Mouse (Mus musculus): ENCODE measurements at regions not wholly inside any gene's neighbourhood (a gene's known extent, or its start where the extent isn't known, plus 50 kb on each side); places are given as distances from the start of the nearest gene placed in this dataset.

DNA sequence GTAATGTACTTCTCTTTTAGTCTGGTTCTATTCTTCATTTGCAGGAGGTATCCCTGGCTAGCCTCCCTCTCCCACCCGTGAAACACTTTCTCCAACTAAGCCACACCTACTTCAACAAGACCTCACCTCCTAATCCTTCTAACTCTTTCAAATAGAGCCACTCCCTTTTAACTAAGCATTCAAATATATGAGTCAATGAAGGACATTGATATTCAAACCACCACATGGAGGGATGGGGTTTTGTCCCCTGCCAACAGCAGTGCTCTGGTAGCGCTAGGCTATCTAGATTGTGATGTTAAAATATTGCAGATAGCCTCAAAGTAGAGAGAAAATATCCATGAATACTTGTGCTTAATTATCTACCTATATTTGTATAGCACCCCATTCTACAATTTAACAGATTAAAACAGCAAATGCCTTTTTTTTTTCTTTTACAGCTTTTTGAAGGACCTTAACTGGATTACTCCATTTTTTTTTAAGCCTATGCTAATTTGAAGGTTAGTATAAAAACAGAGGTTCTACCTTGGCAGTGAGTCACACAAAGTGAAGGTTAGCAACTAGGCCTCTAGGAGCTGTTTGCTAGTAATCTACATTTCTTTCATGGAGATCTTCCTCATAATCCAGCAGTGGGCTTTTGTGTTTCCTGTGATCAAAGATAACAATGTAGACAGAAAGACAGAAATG lies 736.7 kb downstream of the 5730522E02Rik start:
- no peak overlapping the region for H3K4me3 ChIP-seq (replicated peaks; ENCODE audit: control insufficient read depth, low read depth, low read length)
- TF ChIP-seq POLR2A (IDR thresholded peaks at IDR 0.05; ENCODE audit: borderline replicate concordance, control insufficient read depth, low read depth, low read length) (no peak), CTCF (IDR thresholded peaks at IDR 0.05; ENCODE audit: control insufficient read depth, insufficient read depth, low read length) (no peak)
- no peaks in the 10 kb centered on the region for H3K4me1 ChIP-seq (ENCODE audit: control insufficient read depth, insufficient read depth, low read length)
- WGBS: 66% methylated on average over 2 of the region's 2 CpGs
- H3K27ac ChIP-seq (ENCODE audit: control insufficient read depth, insufficient read depth, low read depth, low read length, poor library complexity): no peak overlapping the region

DNA sequence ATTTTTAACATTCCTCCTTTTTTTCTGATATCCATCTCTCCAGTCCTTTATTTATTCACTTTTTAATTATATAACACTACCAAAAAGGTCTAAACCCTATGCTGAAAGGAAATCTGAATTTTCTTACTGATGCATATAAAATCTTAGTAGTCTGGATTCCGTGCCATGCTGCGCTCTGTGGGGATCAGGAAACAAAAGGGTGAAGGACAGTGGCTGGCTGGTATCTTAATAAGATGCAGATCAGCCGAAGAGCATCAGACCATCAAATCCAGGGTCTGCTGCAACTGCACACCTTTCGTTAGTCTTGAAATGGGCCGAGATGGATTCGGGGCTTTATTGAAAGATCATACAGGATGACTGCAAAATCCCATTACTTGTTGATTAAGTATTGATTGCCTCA lies 740.7 kb downstream of the 5730522E02Rik start:
- no peak overlapping the region for H3K27ac ChIP-seq (ENCODE audit: control insufficient read depth, insufficient read depth, low read depth, low read length, poor library complexity)
- 78% methylated on average over 6 of the region's 6 CpGs for WGBS
- no peaks in the 10 kb centered on the region for H3K4me1 ChIP-seq (ENCODE audit: control insufficient read depth, insufficient read depth, low read length)
- no peak overlapping the region for H3K4me3 ChIP-seq (replicated peaks; ENCODE audit: control insufficient read depth, low read depth, low read length)
- no peak for TF ChIP-seq CTCF (IDR thresholded peaks at IDR 0.05; ENCODE audit: control insufficient read depth, insufficient read depth, low read length)
- TF ChIP-seq POLR2A (IDR thresholded peaks at IDR 0.05; ENCODE audit: borderline replicate concordance, control insufficient read depth, low read depth, low read length): no peak

DNA sequence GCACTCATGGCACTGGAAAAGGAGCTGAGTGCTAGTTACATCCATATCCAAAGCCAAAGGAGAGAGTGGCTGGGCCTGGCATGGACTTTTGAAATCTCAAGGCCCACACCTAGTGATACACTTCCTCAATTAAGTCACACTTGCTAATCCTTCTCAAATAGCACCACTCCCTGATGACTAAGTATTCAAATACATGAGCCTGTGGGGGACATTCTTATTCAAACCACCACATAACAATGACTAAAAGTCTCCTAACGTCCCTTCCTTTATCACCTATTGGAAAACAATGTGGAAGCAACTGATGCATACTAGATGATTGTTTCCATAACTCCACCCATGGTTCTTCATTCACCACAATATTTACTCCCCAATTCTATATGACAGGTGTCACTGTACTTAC lies 773.4 kb downstream of the 5730522E02Rik start:
- no peak overlapping the region for H3K4me3 ChIP-seq (replicated peaks; ENCODE audit: control insufficient read depth, low read depth, low read length)
- H3K4me1 ChIP-seq (ENCODE audit: control insufficient read depth, insufficient read depth, low read length): no peaks in the 10 kb centered on the region
- TF ChIP-seq CTCF (IDR thresholded peaks at IDR 0.05; ENCODE audit: control insufficient read depth, insufficient read depth, low read length) (no peak), POLR2A (IDR thresholded peaks at IDR 0.05; ENCODE audit: borderline replicate concordance, control insufficient read depth, low read depth, low read length) (no peak)
- no peak overlapping the region for H3K27ac ChIP-seq (ENCODE audit: control insufficient read depth, insufficient read depth, low read depth, low read length, poor library complexity)
- 69% methylated on average over 1 of the region's 1 CpGs for whole genome bisulfite sequencing

- TF ChIP-seq POLR2A (IDR thresholded peaks at IDR 0.05; ENCODE audit: borderline replicate concordance, control insufficient read depth, low read depth, low read length): no peak
- TF ChIP-seq CTCF (IDR thresholded peaks at IDR 0.05; ENCODE audit: control insufficient read depth, insufficient read depth, low read length): no peak
- Histone ChIP-seq H3K4me1 (ENCODE audit: control insufficient read depth, insufficient read depth, low read length) (no peaks in the 10 kb centered on the region), H3K4me3 (replicated peaks; ENCODE audit: control insufficient read depth, low read depth, low read length) (no peak overlapping the region), H3K27ac (ENCODE audit: control insufficient read depth, insufficient read depth, low read depth, low read length, poor library complexity) (no peak overlapping the region)
- WGBS: 29% methylated on average over 1 of the region's 1 CpGs
Observed at GRCm38 (mm10) chr11:25435645-25436044, 774.9 kb downstream of the 5730522E02Rik start.

DNA sequence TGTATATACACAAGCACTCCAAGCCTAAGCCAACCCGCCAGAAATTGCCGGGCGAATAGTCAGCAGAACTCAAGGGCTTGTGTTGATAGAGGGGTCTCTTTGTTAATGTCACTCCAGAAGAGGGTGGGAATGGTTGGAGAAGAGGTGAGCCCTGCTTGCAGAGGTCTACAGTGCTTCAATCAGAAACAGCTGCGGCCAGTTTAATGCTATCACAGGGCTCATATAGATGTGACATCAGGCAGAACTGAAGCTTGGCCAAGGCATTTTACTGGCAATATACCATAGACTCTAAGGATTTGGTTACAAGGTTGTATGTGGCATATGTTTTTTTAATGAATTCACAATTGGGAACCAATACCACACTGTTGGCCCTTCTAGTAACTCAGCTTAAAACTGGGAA lies 787.4 kb downstream of the 5730522E02Rik start:
- WGBS: 89% methylated on average over 4 of the region's 4 CpGs
- no peaks in the 10 kb centered on the region for H3K4me1 ChIP-seq (ENCODE audit: control insufficient read depth, insufficient read depth, low read length)
- TF ChIP-seq CTCF (IDR thresholded peaks at IDR 0.05; ENCODE audit: control insufficient read depth, insufficient read depth, low read length): no peak
- no peak for TF ChIP-seq POLR2A (IDR thresholded peaks at IDR 0.05; ENCODE audit: borderline replicate concordance, control insufficient read depth, low read depth, low read length)
- no peak overlapping the region for H3K27ac ChIP-seq (ENCODE audit: control insufficient read depth, insufficient read depth, low read depth, low read length, poor library complexity)
- no peak overlapping the region for H3K4me3 ChIP-seq (replicated peaks; ENCODE audit: control insufficient read depth, low read depth, low read length)

GRCm38 (mm10) chr11:25421486-25421885 lies 789.1 kb downstream of the 5730522E02Rik start:
- H3K27ac ChIP-seq (ENCODE audit: control insufficient read depth, insufficient read depth, low read depth, low read length, poor library complexity): no peak overlapping the region
- no peak for TF ChIP-seq CTCF (IDR thresholded peaks at IDR 0.05; ENCODE audit: control insufficient read depth, insufficient read depth, low read length)
- no peak for TF ChIP-seq POLR2A (IDR thresholded peaks at IDR 0.05; ENCODE audit: borderline replicate concordance, control insufficient read depth, low read depth, low read length)
- H3K4me3 ChIP-seq (replicated peaks; ENCODE audit: control insufficient read depth, low read depth, low read length): no peak overlapping the region
- no peaks in the 10 kb centered on the region for H3K4me1 ChIP-seq (ENCODE audit: control insufficient read depth, insufficient read depth, low read length)

DNA sequence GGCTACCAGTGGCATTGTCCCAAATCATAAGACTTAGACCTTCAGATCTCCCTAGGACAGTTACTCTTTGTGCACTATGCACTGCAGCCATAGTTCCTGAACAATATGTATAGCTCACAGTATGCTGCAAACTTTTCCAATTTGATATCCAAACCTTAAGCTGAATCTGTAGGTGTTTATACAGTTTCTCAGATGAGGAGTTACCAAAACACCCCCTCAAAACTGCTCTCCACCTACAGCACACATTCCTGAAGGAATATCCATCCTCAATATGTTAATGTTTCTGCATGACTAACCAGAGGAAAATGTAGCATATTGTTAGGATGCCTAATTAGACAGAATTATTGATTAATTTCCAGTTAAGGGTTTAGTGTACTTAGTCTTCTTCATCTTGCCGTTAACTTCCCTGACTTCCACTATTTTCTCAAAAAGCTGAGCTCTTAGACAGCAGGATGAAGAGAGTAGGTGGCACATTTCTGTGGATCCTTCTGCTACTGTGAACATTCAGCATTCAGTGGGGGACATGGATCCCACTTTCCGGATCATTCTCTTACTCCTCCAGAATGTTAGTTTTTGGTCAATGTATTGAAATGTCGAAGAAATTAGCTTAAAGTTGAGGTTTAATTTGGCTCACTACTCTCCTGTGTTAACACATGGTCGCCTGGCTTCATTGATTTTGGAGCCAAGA lies 800.0 kb downstream of the 5730522E02Rik start:
- 70% methylated on average over 4 of the region's 4 CpGs for WGBS
- H3K4me3 ChIP-seq (replicated peaks; ENCODE audit: control insufficient read depth, low read depth, low read length): no peak overlapping the region
- no peaks in the 10 kb centered on the region for H3K4me1 ChIP-seq (ENCODE audit: control insufficient read depth, insufficient read depth, low read length)
- H3K27ac ChIP-seq (ENCODE audit: control insufficient read depth, insufficient read depth, low read depth, low read length, poor library complexity): no peak overlapping the region
- TF ChIP-seq CTCF (IDR thresholded peaks at IDR 0.05; ENCODE audit: control insufficient read depth, insufficient read depth, low read length): no peak
- TF ChIP-seq POLR2A (IDR thresholded peaks at IDR 0.05; ENCODE audit: borderline replicate concordance, control insufficient read depth, low read depth, low read length): no peak

GRCm38 (mm10) chr11:25391649-25392048 lies 818.9 kb downstream of the 5730522E02Rik start:
- Histone ChIP-seq H3K4me1 (ENCODE audit: control insufficient read depth, insufficient read depth, low read length) (no peaks in the 10 kb centered on the region), H3K4me3 (replicated peaks; ENCODE audit: control insufficient read depth, low read depth, low read length) (no peak overlapping the region), H3K27ac (ENCODE audit: control insufficient read depth, insufficient read depth, low read depth, low read length, poor library complexity) (no peak overlapping the region)
- TF ChIP-seq POLR2A (IDR thresholded peaks at IDR 0.05; ENCODE audit: borderline replicate concordance, control insufficient read depth, low read depth, low read length): no peak
- TF ChIP-seq CTCF (IDR thresholded peaks at IDR 0.05; ENCODE audit: control insufficient read depth, insufficient read depth, low read length): no peak
- 62% methylated on average over 2 of the region's 2 CpGs for WGBS
